Mouse (Mus musculus): ENCODE measurements around the gene Elmo1. TPM values are rescaled to one million over a fixed set of nuclear protein-coding genes. Genes with fewer than 3 reads are reported as not detected.
A peak's percentile ranks its signal among the peaks of the same experiment; 100 is the strongest.

Gene Elmo1
- polyA plus RNA-seq, 1 experiment from 2014 or later, result 24.3 TPM

GRCm38 (mm10) chr13:20063331-20063730, 27.1 kb upstream of the Elmo1 start:
- WGBS, result 91% methylated on average over 5 of the region's 5 CpGs
- Histone ChIP-seq H3K27ac (no peak overlapping the region), H3K4me1 (no peaks in the 10 kb centered on the region), H3K9me3 (replicated peaks) (no peaks in the 10 kb centered on the region), H3K4me2 (no peak overlapping the region), H3K36me3 (ENCODE audit: poor library complexity, severe bottlenecking) (no peaks in the 10 kb centered on the region), H3K4me3 (no peak overlapping the region), H3K27me3 (no peaks in the 10 kb centered on the region), H3K9ac (no peak overlapping the region)
- ATAC-seq, result no peak

- Histone ChIP-seq H3K9ac (no peak overlapping the region), H3K36me3 (ENCODE audit: poor library complexity, severe bottlenecking) (no peaks in the 10 kb centered on the region), H3K4me1 (no peaks in the 10 kb centered on the region), H3K4me2 (no peak overlapping the region), H3K27ac (no peak overlapping the region), H3K27me3 (no peaks in the 10 kb centered on the region), H3K9me3 (replicated peaks) (no peaks in the 10 kb centered on the region), H3K4me3 (no peak overlapping the region)
- no peak for ATAC-seq
Observed at GRCm38 (mm10) chr13:20072043-20072442, 18.4 kb upstream of the Elmo1 start.

GRCm38 (mm10) chr13:20072994-20073393, 17.4 kb upstream of the Elmo1 start:
- WGBS, result 92% methylated on average over 5 of the region's 5 CpGs
- H3K27ac ChIP-seq, result no peak overlapping the region
- no peak overlapping the region for H3K4me3 ChIP-seq

DNA sequence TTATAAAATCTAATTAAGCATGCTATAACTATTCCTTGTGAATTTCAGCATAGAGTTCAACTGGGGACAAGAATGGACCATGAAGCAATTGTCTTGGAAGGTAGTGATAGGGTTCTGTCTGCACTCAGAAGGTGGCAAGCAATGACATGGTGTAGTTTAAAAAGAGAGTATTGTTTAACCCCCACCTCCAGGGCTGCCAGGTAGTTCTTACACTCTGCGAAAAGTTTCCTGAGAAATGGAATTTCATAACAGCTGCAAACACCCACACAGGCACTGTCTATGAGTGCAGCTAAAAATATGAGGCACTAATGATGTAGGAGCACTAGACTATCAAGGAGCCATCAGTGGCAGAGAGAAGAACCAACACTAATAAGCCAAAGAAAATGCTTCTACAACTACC, 13.9 kb upstream of the Elmo1 start:
- Histone ChIP-seq H3K9me3 (replicated peaks) (no peaks in the 10 kb centered on the region), H3K27me3 (no peaks in the 10 kb centered on the region), H3K4me2 (no peak overlapping the region), H3K27ac (no peak overlapping the region), H3K4me1 (no peaks in the 10 kb centered on the region), H3K4me3 (no peak overlapping the region), H3K9ac (no peak overlapping the region), H3K36me3 (ENCODE audit: poor library complexity, severe bottlenecking) (no peaks in the 10 kb centered on the region)
- 94% methylated on average over 1 of the region's 1 CpGs for WGBS
- ATAC-seq, result no peak

More at GRCm38 (mm10) chr13:20072994-20073393, 17.4 kb upstream of the Elmo1 start:
- no peak overlapping the region for H3K4me2 ChIP-seq
- no peaks in the 10 kb centered on the region for H3K36me3 ChIP-seq (ENCODE audit: poor library complexity, severe bottlenecking)
- no peak overlapping the region for H3K9ac ChIP-seq
- no peaks in the 10 kb centered on the region for H3K9me3 ChIP-seq (replicated peaks)
- ATAC-seq, result no peak
- H3K4me1 ChIP-seq, result no peaks in the 10 kb centered on the region
- no peaks in the 10 kb centered on the region for H3K27me3 ChIP-seq

DNA sequence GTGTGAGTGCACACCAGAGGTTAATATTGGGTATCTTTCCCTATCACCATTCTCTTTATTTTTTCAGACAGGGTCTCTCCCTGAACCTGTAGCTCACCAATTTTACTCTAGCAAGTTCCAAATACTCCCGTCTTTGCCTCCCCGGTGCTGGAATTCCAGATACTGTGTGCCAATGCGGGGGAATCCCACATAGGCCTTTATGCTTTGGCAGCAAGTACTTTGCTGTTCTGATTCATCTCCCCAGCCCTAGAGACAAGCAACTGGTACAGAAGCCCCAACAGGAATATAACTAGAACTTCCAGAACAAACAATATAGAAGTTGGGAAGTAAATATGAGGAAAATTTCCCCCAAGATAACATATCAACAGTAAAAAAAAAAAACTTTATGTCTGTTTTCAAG, 13.2 kb upstream of the Elmo1 start:
- 90% methylated on average over 3 of the region's 3 CpGs for WGBS
- no peak overlapping the region for H3K27ac ChIP-seq
- no peak for ATAC-seq
- H3K9ac ChIP-seq, result no peak overlapping the region
- no peaks in the 10 kb centered on the region for H3K27me3 ChIP-seq
- H3K36me3 ChIP-seq (ENCODE audit: poor library complexity, severe bottlenecking), result no peaks in the 10 kb centered on the region
- H3K4me2 ChIP-seq, result no peak overlapping the region
- no peaks in the 10 kb centered on the region for H3K9me3 ChIP-seq (replicated peaks)
- no peak overlapping the region for H3K4me3 ChIP-seq
- H3K4me1 ChIP-seq, result no peaks in the 10 kb centered on the region

- no peaks in the 10 kb centered on the region for H3K36me3 ChIP-seq (ENCODE audit: poor library complexity, severe bottlenecking)
- peak overlapping the region; percentile 77 for H3K4me3 ChIP-seq
- H3K9me3 ChIP-seq (replicated peaks), result no peaks in the 10 kb centered on the region
- under 1% methylated on average over 82 of the region's 93 CpGs for WGBS
- peak overlapping the region; percentile 97 for H3K4me2 ChIP-seq
- peak overlapping the region; percentile 76 for H3K9ac ChIP-seq
- H3K27me3 ChIP-seq, result peaks cover 47% of the 10 kb centered on the region
- H3K27ac ChIP-seq, result peak overlapping the region; percentile 48
- peak; percentile 87 for ATAC-seq
- peaks cover 3% of the 10 kb centered on the region; the same call in 1 of the 2 replicates for H3K4me1 ChIP-seq
Observed at GRCm38 (mm10) chr13:20090711-20091603, 561 bp downstream of the Elmo1 start.

DNA sequence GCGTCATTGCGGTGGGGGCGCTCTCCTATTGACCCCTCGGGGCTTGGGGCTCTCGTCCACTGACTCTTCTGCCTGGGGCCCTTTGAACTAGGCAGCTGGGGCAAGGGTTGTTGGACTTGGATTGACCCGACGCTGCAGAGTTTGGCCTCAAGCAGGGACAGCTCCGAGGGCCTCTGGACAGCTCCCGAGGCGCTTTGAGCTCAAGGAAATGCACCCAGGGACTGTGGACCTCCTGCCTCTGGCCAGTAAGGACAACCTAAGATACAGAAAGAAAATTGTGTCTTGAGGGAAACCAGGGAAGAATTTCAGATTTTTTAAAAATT, 1.2 kb downstream of the Elmo1 start:
- H3K4me2 ChIP-seq, result peak overlapping the region; percentile 97
- peaks cover 3% of the 10 kb centered on the region; the same call in 1 of the 2 replicates for H3K4me1 ChIP-seq
- H3K27me3 ChIP-seq, result peaks cover 47% of the 10 kb centered on the region
- no peaks in the 10 kb centered on the region for H3K9me3 ChIP-seq (replicated peaks)
- 2% methylated on average over 10 of the region's 10 CpGs for WGBS
- H3K4me3 ChIP-seq, result peak overlapping the region; percentile 77
- no peaks in the 10 kb centered on the region for H3K36me3 ChIP-seq (ENCODE audit: poor library complexity, severe bottlenecking)
- ATAC-seq, result no peak; the same call in 1 of the 2 replicates
- H3K27ac ChIP-seq, result no peak overlapping the region; the same call in 1 of the 2 replicates
- peak overlapping the region; percentile 76 for H3K9ac ChIP-seq

DNA sequence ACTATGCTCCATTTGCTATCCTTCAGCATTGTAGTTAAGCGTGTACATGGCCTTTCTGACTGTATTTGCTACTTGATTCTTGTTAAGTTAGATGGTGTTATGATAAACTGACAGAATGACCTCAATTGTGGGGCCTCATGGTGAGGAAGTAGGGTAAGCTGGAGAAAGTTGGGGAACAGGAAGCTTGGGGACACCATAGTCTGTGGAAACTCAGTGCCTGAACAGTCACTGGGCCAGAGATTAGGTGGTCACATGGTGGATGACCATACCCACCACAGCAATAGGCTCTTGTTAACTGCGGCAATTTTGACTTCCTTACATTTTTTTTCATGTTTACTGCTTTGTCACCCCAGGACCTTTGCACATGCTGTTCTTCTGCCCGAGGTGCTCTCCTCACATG, 1.9 kb downstream of the Elmo1 start:
- no peak for ATAC-seq
- WGBS, result 86% methylated on average over 3 of the region's 3 CpGs
- H3K27ac ChIP-seq, result no peak overlapping the region
- no peaks in the 10 kb centered on the region for H3K9me3 ChIP-seq (replicated peaks)
- H3K4me2 ChIP-seq, result no peak overlapping the region
- H3K27me3 ChIP-seq, result peaks cover 47% of the 10 kb centered on the region
- no peak overlapping the region for H3K9ac ChIP-seq
- H3K36me3 ChIP-seq (ENCODE audit: poor library complexity, severe bottlenecking), result no peaks in the 10 kb centered on the region
- H3K4me1 ChIP-seq, result peaks cover 3% of the 10 kb centered on the region; the same call in 1 of the 2 replicates
- no peak overlapping the region for H3K4me3 ChIP-seq

DNA sequence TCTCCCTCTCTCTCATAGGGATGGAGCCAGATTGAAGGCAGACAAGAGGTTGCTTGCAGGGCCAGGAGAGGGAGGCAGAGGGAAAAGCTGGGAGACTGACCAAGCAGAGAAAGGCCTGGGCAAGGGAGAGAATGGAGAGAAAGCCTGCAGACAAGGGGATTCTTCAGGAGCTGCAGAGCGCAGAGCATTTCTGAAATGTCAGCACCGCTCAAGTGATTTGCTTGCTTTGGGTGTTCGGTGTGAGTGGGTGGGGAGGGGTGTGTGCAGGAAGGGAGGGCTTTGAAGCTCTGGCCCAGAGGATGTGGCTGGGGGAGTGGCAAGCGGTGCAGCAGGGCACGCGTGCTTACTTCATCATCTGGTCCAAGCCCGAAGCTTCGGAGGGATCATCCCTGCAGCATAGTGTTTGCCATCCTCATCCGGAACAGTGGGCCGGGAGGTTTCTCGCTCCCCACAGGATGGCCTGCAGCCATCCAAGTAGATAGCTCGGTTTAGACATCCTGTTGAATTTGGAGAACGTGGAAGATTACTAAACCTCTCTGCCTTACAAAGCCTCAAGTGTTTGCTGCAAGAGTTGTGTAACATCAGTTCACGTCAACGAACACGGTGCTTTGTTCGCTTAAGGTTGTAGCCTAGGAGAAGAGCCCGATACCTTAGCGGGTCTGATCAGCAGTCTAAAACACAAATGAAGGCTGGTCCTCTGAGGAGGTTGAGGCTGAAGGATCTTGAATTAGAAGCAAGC, 3.1 kb downstream of the Elmo1 start:
- Histone ChIP-seq H3K27ac (no peak overlapping the region), H3K9me3 (replicated peaks) (no peaks in the 10 kb centered on the region), H3K27me3 (peaks cover 40% of the 10 kb centered on the region), H3K4me2 (no peak overlapping the region), H3K9ac (no peak overlapping the region), H3K4me3 (no peak overlapping the region), H3K4me1 (peaks cover 3% of the 10 kb centered on the region), H3K36me3 (ENCODE audit: poor library complexity, severe bottlenecking) (no peaks in the 10 kb centered on the region)
- ATAC-seq, result no peak
- WGBS, result 74% methylated on average over 19 of the region's 19 CpGs

DNA sequence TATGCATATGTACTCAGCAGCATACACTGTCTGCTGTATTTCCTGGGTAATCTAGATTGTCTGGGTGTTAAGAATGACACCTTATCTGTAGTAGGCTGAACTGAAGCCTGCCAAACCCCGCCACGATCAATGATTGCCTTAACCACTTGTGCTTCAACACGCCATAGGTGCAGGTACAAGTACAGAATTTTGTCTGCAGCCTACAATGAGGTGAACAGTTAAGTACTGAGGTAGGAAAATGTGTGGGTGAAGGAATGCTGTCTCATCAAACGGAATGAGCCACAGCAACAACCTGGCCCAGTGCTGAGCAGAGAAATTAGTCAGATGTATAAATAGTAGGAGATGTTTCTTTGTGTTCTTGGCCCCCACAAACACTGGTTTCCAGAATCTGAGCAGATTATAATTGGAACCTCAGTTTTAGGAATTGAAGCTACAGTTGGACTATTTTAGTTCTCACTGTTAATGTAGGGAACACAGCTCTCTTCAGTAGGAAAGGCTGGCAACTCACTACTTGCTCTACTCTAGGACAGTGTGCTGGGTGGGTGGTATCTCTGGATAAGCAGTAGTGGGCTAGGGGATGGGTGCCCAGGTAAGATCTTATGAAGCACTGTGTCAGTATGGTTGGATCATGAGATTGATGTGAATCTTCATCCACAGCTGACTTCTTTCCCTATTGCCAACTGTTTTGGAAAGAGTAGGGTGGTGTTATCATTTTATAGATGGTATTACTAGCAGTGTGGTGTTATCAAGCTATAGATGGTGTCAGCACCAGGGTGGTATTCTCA, 4.7 kb downstream of the Elmo1 start:
- H3K4me1 ChIP-seq, result peaks cover 12% of the 10 kb centered on the region
- no peak overlapping the region for H3K4me3 ChIP-seq
- no peak overlapping the region for H3K9ac ChIP-seq
- WGBS, result 95% methylated on average over 4 of the region's 4 CpGs
- H3K4me2 ChIP-seq, result no peak overlapping the region
- H3K27me3 ChIP-seq, result peaks cover 35% of the 10 kb centered on the region
- H3K27ac ChIP-seq, result no peak overlapping the region
- no peaks in the 10 kb centered on the region for H3K9me3 ChIP-seq (replicated peaks)
- no peaks in the 10 kb centered on the region for H3K36me3 ChIP-seq (ENCODE audit: poor library complexity, severe bottlenecking)
- ATAC-seq, result no peak

DNA sequence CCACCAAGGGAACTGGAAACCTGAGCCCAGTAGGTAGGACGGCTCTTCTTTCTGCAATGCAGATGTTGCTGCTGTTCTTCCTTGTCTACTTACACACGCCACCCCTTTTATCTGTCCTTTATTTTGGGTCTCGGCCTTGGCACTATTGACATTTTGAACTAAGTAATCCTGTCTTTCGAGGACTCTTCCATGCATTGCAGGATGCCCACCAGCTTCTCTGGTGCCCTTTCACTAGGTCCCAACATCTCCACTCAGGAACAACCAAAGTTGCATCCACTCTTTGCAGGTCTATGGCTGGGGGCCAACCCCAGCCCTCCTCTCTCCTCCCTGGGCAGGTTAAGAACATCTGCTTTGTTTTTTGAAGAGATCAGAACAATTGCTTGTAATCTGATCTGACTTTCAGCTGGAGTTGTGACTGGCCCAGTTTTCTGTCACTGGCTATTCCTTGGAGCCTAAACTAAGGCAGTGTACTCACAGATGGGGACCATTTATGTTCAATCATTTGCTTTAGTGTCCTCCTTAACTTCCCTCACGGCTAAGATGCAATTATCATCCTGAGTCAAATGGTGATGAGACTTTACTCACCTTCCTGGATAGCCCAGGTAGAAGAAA, 6.7 kb downstream of the Elmo1 start:
- H3K36me3 ChIP-seq (ENCODE audit: poor library complexity, severe bottlenecking), result no peaks in the 10 kb centered on the region
- peaks cover 12% of the 10 kb centered on the region; the same call in 1 of the 2 replicates for H3K4me1 ChIP-seq
- WGBS, result 65% methylated on average over 5 of the region's 5 CpGs
- H3K4me3 ChIP-seq, result no peak overlapping the region
- H3K27ac ChIP-seq, result no peak overlapping the region
- H3K9ac ChIP-seq, result no peak overlapping the region
- no peak for ATAC-seq
- no peak overlapping the region for H3K4me2 ChIP-seq
- no peaks in the 10 kb centered on the region for H3K9me3 ChIP-seq (replicated peaks)
- H3K27me3 ChIP-seq, result peaks cover 46% of the 10 kb centered on the region

All from forebrain, embryonic 13.5 days (tissue).